Mouse (Mus musculus) erythroblast, adult 5-6 weeks (primary cell): Measurements from ENCODE around the gene Inpp1. TPM values are rescaled to one million over a fixed set of nuclear protein-coding genes. Genes with fewer than 3 reads are reported as not detected.
"Not testable (repeated sequence)": the region's sequence is repeated elsewhere in the genome, so short reads cannot be mapped to it uniquely, and the experiment has no call there.

Experiments
- ATAC-seq: replicated peaks from 2 replicates; pipeline ENCODE4 v1.8.0; 2016; ENCODE audit warnings: moderate number of reproducible peaks, mild to moderate bottlenecking, moderate TSS enrichment, inconsistent platforms; ENCODE audit not compliant: poor library complexity, low FRiP score, severe bottlenecking
- total RNA-seq, 2 experiments: library from RNA; stranded (forward) in 1 of 2; stranded (reverse) in 1 of 2; fragments of 150-400 nt in 1 of 2; fragments of 200-764, 138-1000 nt in 1 of 2; gene quantifications; 2 replicates each; pipeline versions ENCODE4 v1.2.3 to v1.2.4; 2015 to 2017; ENCODE audit warnings: low replicate concordance in 2 of 2

Inpp1 gene
- 2.7 and 4.6 TPM in 2 replicates for total RNA-seq (2015; ENCODE audit: low replicate concordance)
- 5.2 and 6.5 TPM in 2 replicates for total RNA-seq (2017; ENCODE audit: low replicate concordance)

DNA sequence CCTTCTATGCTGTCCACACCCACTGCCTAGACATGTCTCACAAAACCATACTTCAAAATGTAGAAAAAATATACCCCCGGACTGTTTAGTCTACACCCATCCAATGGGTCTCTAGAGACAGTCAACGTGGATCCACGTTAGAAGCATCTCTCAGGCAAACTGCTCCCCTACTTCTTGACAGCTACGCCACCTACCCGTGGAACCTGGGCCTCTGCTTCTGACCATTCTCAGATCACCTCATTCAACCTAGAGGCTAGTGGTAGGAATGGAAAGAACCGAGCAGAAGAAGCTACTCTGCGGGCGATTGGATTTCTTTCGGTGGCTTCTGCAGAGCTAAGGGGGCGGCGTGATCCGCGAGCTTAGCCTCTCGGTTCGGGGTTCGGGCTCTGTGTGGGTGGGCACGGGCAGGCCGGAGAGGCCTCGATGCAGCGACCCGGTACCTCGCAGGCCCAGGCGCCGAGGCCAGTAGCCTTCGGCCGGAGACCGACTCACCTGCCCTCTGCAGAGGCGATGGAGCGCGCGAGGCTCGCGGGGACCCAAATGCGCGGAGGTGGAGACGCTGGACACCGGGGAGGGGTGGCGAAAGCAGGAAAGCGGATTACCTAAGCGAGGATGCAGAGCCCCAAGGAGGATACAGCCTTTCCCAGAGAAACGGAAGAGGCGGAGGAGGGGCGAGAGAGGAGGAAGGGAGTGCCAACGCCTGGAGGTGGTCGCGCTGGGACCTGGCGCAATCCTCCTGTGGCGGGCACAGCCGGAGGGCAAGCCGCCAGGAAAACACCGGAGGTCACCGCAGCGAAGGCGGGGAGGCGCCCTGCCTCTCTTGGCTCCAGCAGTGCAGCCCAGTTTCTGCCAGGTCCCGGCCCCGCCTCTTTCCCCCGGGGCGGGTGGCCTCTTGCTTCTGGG, at the start of gene Inpp1:
Gene Inpp1, minus strand, starts transcription at position 779 of the 903 bp plus-strand sequence.
- ATAC-seq: peak; percentile 90

DNA sequence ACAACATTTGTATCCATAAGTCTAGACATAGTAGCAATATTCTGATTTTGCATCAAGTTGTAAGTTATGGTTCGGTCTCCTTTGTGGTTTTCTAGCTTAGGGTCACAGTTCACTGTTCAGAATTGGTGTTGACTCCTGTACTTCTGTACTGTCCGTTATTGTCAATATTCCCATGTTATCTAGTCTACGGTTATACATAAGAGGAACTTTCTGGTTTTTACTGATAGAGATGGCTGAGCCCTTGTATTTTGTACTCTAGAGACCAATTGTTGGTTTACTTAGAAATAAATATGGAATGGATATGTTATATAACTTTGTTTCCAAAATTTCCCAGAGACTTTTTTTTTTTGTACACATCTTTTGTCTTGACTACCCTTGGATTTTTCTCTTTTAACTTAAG, 48.5 kb upstream of the Inpp1 start:
- no peak for ATAC-seq

DNA sequence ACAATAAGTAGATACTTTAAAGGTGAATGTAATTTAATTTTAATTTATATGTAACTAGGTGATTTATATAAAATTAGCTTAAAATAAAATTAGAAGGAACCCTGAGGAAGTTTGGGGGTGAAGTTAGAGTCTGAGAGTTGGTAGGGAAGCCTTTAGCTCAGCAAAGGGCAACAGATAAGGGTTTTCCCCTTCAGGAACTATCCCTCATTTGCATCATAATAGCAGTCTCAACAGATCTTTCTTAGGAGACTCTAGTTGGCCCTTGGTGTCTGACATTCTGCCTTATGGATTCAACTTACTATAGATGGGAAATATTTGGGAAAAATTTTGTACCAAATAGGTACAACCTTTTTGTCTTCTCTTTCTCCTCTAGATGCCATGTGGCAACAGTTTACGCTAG, 46.7 kb upstream of the Inpp1 start:
- ATAC-seq: no peak

DNA sequence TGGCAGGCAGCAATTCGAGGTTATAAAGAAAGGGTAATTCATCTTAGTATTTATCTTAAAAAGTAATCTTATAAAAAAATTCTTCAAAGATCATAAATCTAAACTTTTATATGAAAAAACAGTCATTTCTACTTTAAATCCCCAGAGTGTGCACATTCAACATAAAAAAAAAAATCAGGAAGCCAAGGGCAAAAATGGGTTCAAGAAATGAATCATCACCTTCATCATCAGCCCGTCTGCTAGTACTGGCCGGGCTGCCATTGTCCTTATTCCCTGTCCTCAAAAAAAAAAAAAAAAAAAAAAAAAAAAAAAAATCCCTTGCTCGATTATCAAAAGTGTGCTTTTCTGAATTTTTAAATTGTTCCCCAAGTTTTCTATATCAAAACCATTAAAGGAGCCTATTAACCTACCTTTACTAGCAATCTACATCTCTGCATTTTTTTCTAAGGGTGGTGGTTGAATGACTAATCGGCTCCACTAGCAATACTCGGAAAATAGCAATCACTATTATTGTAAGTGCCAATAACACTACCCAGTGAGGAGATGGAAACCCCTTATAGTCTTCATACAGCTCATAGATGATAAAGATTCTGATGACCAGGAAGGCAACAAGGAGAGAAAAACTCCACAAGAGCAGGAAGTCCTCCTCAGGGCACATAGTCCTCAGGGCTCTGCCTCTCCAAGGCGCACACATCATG, 38.6 kb upstream of the Inpp1 start:
- ATAC-seq: no peak

DNA sequence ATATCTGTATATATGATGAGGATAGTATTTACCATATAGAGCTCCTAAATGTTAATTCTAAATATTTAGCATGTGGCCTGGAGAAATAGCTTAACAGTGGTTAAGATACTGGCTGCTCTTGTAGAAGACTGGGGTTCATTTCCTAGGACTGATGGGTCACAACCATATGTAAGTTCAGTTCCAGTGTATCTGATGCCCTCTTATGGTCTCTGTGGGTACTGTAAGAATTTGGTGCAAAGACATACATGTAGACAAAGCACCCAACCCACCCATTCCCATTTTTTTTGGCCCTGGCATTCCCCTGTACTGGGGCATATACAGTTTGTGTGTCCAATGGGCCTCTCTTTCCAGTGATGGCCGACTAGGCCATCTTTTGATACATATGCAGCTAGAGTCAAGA, 36.5 kb upstream of the Inpp1 start:
- ATAC-seq: not testable (repeated sequence)

DNA sequence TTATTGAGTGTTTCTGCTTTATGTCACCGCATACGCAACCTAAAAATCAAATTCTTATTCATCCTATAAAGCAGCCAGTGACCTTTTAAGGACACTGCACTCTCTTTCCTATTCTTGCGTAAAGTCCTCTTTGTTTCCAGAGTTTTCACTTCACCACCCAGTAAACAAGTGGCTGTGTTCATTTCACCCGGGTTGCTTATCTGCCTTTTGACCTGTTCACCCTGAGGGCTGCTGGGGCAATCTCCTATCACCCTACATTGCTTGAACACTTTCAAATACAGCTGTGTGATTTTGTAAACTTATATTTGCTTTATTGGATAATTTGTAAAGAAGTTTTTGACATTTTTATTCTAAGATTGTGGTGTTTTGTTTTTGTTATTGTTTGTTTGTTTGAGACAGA, 31.9 kb upstream of the Inpp1 start:
- ATAC-seq: no peak

DNA sequence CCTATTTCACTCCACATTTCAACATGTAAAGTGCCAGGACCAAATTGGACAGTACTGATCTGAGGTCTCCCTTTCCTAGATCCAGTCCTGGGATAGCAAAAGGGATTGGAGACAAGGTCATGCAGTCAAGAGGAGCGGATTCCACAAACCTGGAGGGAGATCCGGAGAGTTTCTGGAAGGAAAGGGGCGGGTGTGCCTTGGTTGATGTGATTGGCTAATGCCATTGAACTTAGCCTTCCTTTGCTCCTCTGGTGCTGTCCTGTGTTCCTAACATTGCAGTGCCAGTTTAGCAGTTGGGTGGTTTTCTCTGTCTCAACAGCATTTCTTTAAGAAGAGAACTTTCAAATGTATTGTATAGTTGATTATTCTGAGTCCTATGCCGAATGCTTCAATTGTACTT, 29.1 kb upstream of the Inpp1 start:
- no peak for ATAC-seq

DNA sequence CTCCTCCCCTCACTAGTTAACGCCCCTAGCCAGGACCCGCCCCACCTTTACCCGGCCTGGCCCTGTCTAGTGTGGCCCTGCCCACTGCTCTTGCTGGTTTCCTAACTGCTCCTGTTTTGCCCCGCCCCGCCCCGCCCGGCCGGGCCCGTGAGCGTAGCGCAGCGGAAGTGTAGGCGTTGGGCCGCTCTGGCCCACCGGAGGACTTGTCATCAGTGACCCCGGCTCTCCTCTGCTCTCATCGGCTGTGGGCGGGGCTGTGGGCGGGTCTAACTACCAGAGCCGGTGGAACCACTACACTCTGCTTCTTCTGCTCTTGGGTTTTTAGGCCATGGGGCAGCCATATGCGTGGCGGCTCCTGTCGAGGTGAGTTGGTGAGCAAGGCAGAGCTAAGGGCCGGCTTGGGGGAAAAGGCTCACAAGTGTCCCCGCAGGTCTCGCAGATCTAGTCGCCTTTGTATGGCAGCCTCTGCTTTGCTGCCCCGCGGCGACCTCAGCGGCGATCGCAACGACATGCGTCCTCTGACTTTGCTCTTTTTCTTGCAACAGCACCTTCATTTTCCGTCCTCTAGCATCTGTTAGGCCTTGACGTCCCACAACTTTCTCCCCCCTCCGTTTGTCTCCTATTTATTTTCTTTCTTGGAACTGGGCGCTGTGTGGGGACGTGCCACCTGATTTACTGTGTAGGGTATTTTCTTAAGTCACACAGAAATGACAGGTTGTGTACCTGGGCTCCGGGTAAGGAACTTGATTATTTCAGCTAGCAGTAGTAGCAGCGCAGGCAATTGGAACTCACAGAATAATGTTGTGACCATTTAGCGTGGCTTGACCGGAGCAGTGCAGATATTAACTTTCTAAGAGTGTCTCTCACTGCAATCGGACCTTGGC, 27.5 kb upstream of the Inpp1 start, which contains the start of gene Hibch:
Gene Hibch, plus strand, starts transcription at position 148 of the 884 bp plus-strand sequence.
- peak; percentile 96 for ATAC-seq

DNA sequence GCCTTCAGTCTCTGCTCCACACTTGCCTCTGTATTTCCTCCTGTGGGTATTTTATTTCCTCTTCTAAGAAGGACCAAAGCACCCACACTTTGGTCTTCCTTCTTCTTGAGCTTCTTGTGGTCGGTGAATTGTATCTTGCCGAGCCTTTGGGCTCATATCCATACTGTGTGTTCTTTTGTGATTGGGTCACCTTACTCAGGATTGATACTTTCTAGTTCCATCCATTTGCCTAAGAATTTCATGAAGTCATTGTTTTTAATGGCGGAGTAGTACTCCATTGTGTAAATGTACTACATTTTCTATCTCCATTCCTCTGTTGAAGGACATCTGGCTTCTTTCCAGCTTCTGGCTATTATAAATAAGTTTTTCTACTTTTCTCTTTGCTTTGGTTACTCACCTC, 26.9 kb upstream of the Inpp1 start:
- no peak for ATAC-seq

DNA sequence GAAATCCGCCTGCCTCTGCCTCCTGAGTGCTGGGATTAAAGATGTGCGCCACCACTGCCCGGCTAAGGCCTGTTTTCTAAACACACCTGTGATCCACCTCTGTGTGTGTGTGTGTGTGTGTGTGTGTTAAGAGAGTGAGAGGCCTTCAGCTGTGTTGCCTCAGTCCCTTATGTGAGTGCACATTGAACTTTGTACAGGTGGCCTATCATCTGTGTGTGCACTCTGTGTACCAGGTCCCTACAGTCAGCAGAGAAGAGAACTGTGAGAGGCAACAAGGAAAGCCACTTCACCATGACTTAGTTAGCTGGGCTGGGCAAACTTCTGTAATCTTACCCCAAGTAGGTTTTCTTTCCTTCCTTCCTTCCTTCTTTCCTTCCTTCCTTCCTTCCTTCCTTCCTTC, 21.6 kb upstream of the Inpp1 start:
- no peak for ATAC-seq

DNA sequence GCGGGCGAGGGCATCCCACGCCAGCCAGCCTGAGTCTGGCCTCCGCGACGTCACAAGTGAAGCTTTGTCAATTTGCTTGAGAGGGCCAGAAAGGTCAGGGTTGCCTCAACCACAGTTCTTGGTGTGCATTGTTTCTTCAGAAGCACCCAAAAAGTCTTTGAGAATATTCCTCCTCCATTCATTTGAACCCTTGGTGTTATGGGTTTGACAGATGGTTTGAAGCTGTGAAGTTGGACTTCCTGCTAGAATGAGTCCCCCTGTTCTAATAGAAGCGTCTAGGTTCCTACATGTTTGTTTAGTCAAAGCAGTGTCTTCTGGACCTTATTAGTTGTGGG, 292 bp upstream of the Inpp1 start:
- no peak for ATAC-seq

DNA sequence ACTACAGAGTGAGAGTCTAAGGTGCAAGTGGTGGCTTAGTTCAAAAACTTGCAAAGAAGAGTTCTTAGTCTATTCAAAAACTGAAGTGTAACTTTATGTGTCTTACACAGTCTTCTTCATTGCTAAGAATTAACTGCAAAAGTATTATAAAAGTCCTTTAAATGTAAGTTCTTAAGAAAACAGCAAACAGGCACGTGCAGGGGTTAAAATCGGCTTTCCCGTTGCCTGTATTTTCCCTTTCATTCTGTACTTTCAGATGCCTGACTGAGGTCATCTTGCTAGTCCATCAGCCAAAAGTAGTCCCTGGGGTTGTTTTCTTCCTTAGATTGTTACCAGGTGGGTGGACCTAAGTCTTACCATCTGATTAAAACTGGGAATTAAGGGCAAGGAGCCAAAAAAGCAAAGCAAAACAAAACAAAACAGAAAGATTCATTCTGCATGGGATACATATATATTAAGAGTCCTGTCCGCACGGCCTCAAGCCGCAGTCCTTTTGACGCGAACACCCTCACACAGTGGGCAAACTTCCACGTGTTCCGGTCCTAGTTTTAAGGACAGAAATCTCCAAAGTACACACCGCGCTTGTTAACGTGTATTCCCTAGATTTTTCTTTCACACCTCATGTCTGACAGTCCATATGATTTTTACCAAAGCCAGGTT, 1.1 kb downstream of the Inpp1 start:
- ATAC-seq: no peak

DNA sequence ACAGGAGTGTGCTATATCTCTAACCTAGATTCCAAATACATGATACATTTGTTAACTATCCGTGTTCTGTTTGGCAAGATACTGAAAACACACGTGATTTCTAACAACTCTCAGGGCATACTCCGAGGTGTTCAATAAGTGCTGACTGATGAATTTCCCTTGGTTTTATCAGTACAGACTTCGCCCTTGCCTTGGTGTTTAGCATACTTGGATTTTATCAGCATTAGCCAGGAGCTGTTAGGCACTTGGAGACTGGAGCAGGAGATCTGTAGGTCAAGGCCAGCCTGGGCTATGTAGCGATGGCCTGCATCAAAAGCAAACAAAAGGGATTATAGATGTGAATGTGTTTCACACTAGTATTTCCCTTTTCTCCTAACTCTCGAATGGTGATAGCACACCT, 9.0 kb downstream of the Inpp1 start:
- ATAC-seq: no peak

DNA sequence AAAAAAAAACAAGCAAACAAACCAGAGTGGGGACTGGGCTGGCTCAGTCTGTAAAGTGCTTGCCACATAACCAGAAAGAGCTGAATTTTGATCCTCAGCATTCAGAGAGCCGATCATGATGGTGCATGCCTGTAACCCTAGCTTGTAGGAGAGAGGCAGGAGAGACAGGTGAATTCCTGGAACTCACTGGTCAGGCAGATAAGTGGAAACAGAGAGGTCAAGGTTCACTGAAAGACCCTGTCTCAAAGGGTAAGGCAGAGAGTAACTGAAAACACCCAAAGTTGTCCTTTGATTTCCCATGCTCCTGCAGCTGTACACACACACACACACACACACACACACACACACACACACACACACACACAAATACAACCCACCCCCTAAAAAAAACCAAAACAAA, 12.4 kb downstream of the Inpp1 start:
- no peak for ATAC-seq

DNA sequence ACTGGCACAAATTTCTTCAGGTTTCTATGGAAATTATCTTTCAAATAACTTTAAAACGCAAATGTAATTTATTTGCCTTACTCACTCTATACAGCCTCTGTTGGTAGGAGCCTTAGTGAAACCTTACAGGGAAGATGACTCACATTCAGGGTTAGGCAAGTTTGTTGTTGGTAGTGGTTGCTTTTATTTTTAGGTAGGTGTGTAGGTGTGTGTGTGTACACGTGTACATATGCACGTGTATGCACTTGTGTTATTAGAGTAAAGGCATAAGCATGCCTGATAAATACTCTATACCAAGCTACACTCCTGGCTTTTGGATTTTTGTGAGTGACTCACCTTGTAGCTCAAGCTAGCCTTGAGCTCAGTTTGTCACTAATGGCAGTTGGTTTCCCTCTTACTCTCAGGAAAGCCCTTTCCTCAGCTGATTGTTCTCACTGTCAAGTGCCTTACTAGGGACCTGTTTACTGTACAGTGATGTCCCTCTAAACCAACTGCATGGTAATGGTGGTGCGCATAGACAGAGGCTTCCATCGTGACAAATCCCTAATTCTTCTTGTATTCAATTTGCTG, 15.0 kb downstream of the Inpp1 start:
- no peak for ATAC-seq

DNA sequence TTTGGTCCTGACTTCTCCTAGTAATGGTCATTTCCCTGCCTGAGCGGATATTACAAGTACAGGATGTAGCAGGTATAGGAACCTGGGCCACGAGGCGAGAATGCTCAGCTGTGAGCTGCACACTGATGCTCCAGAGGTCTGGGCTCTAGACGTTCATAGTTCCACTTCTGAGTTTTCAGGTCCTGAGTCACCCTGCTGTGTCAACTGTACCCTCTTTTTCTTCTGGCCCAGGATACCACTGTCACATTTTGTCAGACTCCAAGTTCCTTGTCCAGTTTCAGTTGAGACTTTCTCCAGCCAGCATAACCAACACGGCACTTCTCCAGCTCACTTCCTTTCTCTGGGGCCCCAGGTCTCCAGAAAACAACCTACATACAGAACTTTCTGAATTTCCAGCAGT, 15.8 kb downstream of the Inpp1 start:
- ATAC-seq: no peak

DNA sequence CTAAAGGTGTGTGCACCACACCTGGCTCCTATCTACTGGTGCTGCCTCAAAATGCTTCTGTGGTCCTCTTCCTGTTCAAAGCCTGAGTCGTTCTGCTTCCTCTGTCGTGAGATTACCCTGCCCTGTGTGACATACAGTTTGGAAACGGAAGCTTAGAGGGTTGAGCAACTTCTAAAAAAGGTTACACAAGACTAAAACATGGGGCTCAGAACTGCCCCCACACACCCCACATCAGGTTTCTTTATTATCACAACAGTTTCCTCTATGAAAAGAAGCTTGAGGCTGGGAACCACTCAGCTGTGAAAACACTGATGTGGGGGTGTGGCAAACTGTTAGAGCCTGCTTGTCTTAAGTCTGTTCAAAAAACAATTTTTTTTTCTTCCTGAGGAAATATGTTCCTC, 17.1 kb downstream of the Inpp1 start:
- ATAC-seq: no peak

DNA sequence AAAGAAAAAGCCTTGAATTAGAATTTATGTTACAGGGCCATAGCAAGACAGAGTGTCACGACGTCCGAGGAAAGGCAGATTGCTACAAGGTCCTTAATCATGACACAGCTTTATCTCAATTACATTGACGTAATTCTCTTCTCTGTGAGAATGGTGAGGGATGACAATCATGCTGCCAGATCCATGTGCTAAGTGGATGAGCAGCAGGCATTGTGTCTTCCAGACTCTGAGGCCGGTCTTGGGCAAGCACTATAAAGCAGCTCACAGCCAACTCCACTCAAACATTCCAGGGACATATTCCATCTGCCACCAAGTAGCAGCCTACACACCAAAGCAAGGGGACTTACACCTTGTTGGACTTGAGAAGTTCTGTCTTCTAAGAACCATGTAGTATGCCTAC, 17.7 kb downstream of the Inpp1 start:
- no peak for ATAC-seq

DNA sequence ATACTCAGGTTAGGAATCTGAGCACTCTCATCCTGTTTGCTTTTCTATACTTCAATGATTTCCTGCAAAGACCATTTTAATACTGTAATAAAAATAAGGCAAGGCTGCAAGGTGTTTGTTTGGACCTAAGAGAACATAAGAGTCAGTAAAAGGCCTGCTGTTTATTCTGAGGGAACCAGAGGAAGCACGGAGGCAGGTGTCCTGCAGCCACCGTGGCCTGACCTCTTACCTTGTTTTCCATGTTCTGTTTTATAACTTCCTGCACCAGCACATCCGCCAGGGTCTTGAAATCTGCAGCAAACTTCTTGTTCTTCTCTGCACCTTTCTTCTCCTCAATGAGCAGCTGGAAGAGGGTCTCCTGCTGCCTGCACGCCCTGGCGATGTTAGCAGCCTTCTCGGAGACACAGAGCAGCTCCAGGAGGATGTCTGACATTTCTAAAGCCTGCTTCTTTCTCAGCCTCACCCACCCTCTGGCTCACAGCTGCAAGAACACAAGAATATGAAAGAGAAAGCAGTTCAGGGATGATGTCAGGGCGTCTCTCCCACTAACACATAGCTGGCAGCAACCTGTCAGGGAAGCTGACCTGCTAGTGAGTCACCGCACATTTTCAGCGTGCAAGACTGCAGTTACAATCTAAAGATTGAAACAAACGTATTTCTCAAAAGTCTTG, 18.3 kb downstream of the Inpp1 start:
- ATAC-seq: no peak
